In the genomic region with DNA sequence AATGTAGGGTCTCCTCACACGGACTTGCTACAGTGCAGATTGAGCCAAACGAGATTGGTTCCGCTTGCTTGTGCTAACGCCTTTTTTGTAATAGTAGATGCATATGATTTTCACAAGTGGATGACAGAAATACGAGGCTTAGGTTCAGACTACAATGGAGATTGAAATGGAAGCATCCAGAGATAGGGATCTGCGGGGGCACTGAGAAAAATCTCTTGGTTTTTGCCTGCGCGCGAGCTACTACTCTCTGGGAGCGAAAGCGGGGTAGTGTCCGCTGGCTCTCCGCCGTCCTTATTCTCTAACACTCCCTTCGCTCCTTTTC, we compare ENCODE assay signal across 8 mouse cellular contexts. TPM values are rescaled to one million over a fixed set of nuclear protein-coding genes. Genes with fewer than 3 reads are reported as not detected.
A peak's percentile ranks its signal among the peaks of the same experiment; 100 is the strongest.
DNase-seq lines count a peak whose midpoint lies in the region; ATAC-seq and TF ChIP-seq lines count a peak whose summit lies in the region.

No protein-coding gene starts in this region.

- no peak for ATAC-seq in heart, embryonic 11.5 days (replicated peaks; ENCODE audit: insufficient number of reproducible peaks, low FRiP score, low TSS enrichment)
- no peak for ATAC-seq in forebrain, postnatal 0 days
- peak; percentile 7; the same call in 1 of the 2 replicates for ATAC-seq in megakaryocyte, adult 5-6 weeks (ENCODE audit: poor library complexity, severe bottlenecking)

- H3K4me3 ChIP-seq in heart, embryonic 11.5 days (ENCODE audit: low read depth, low read length) = peak overlapping the region; percentile 100
- H3K4me3 ChIP-seq in E14TG2a.4 (replicated peaks; ENCODE audit: low read length) = peak overlapping the region; percentile 100
- peak overlapping the region; percentile 88 for H3K4me3 ChIP-seq in forebrain, postnatal 0 days (ENCODE audit: low read depth, low read length)

- 7% methylated on average over 15 of the region's 15 CpGs for WGBS in heart, embryonic 11.5 days (ENCODE audit: insufficient replicate concordance)
- WGBS in forebrain, postnatal 0 days = 6% methylated on average over 15 of the region's 15 CpGs

- peaks cover 10% of the 10 kb centered on the region for H3K4me1 ChIP-seq in heart, embryonic 11.5 days (ENCODE audit: control insufficient read depth, insufficient read depth, low read length)
- H3K4me1 ChIP-seq in E14TG2a.4 (replicated peaks; ENCODE audit: low read depth, low read length) = peaks cover 62% of the 10 kb centered on the region
- H3K4me1 ChIP-seq in forebrain, postnatal 0 days (ENCODE audit: insufficient read depth) = peaks cover 12% of the 10 kb centered on the region; the same call in 1 of the 2 replicates

- H3K4me2 ChIP-seq in heart, embryonic 11.5 days = peak overlapping the region; percentile 91
- peak overlapping the region; percentile 81 for H3K4me2 ChIP-seq in forebrain, postnatal 0 days (ENCODE audit: low read depth)

- H3K27ac ChIP-seq in heart, embryonic 11.5 days (ENCODE audit: low read depth, low read length) = peak overlapping the region; percentile 85
- peak overlapping the region; percentile 90 for H3K27ac ChIP-seq in forebrain, postnatal 0 days (ENCODE audit: low read depth, low read length)

- no peak for DNase-seq in heart, postnatal 25 days (ENCODE audit: low spot score)
- no peak for DNase-seq in forebrain, postnatal 0 days
- no peak for DNase-seq in cerebellum, postnatal 14 days
- DNase-seq in adrenal gland, adult 2 months = no peak
- DNase-seq in urinary bladder, postnatal 10 days (ENCODE audit: low spot score) = no peak

- H3K27me3 ChIP-seq in heart, embryonic 11.5 days (ENCODE audit: control insufficient read depth, insufficient read depth, low read length) = no peaks in the 10 kb centered on the region
- peaks cover 5% of the 10 kb centered on the region; the same call in 1 of the 2 replicates for H3K27me3 ChIP-seq in E14TG2a.4 (ENCODE audit: insufficient read depth, low read length)
- no peaks in the 10 kb centered on the region for H3K27me3 ChIP-seq in forebrain, postnatal 0 days (ENCODE audit: insufficient read depth, low read length)

- no peaks in the 10 kb centered on the region for H3K9me3 ChIP-seq in heart, embryonic 11.5 days (replicated peaks; ENCODE audit: control insufficient read depth, low read length)
- no peaks in the 10 kb centered on the region for H3K9me3 ChIP-seq in E14TG2a.4 (ENCODE audit: low read length)
- no peaks in the 10 kb centered on the region for H3K9me3 ChIP-seq in forebrain, postnatal 0 days (ENCODE audit: low read length)

- peaks cover 21% of the 10 kb centered on the region for H3K36me3 ChIP-seq in heart, embryonic 11.5 days (ENCODE audit: control insufficient read depth, insufficient read depth, low read length)
- peaks cover 39% of the 10 kb centered on the region for H3K36me3 ChIP-seq in E14TG2a.4 (ENCODE audit: insufficient read depth, low read length)
- H3K36me3 ChIP-seq in forebrain, postnatal 0 days (ENCODE audit: insufficient read depth) = peaks cover 32% of the 10 kb centered on the region

- TF ChIP-seq CTCF in E14TG2a.4 (conservative IDR thresholded peaks at IDR 0.05; ENCODE audit: low read length) = no peak
- no peak for TF ChIP-seq CTCF in forebrain, postnatal 0 days (IDR thresholded peaks at IDR 0.05; ENCODE audit: low read depth)

- intact Hi-C loops in heart, postnatal 25 days (cut with DNase I) = loop anchor here (5.0 kb wide), 1 partner anchor 121 kb away; no protein-coding TSS in a partner anchor

- peak overlapping the region; percentile 100 for H3K9ac ChIP-seq in heart, embryonic 11.5 days (ENCODE audit: low read depth, low read length)
- peak overlapping the region; percentile 99 for H3K9ac ChIP-seq in forebrain, postnatal 0 days

RNA-seq across cellular contexts. Expression of gene Rpl19, which starts 0.3 kb away (rescaled TPM):
- polyA plus RNA-seq in heart, embryonic 11.5 days (2014; fragmentation: Nextera tagmentation; extraction: Ambion mirVana) = 855 and 888 TPM in 2 replicates
- 100 to 1,000 TPM; 539 to 575 TPM for total RNA-seq in heart, postnatal 25 days (2021)
- total RNA-seq in forebrain, postnatal 0 days (2014; rRNA removed) = 793 and 1,371 TPM in 2 replicates
- 687 and 897 TPM in 2 replicates for polyA plus RNA-seq in forebrain, postnatal 0 days (2015; fragmentation: Nextera tagmentation; extraction: Ambion mirVana)
- total RNA-seq in megakaryocyte, adult 5-6 weeks (2015) = 2,687 and 2,729 TPM in 2 replicates
- 1,233 and 1,246 TPM in 2 replicates for total RNA-seq in megakaryocyte, adult 5-6 weeks (2017)
- 1,000 to 10,000 TPM; 1,223 to 1,284 TPM for total RNA-seq in adrenal gland, adult 2 months (2021)
- 128 and 129 TPM in 2 replicates for polyA plus RNA-seq in adrenal gland, adult 2 months (2012; rRNA removed)

RNA-seq across cellular contexts. Expression of gene Cacnb1, which starts 3.4 kb away (rescaled TPM):
- 5.0 and 6.1 TPM in 2 replicates for polyA plus RNA-seq in heart, embryonic 11.5 days (2014; fragmentation: Nextera tagmentation; extraction: Ambion mirVana)
- 1 to 10 TPM; 6.0 to 6.8 TPM for total RNA-seq in heart, postnatal 25 days (2021)
- 64.1 and 76.4 TPM in 2 replicates for total RNA-seq in forebrain, postnatal 0 days (2014; rRNA removed)
- 49.4 and 57.2 TPM in 2 replicates for polyA plus RNA-seq in forebrain, postnatal 0 days (2015; fragmentation: Nextera tagmentation; extraction: Ambion mirVana)
- total RNA-seq in megakaryocyte, adult 5-6 weeks (2015) = 1.2 and 1.4 TPM in 2 replicates
- total RNA-seq in megakaryocyte, adult 5-6 weeks (2017) = 0.62 and 0.65 TPM in 2 replicates
- 1 to 10 TPM; 6.9 to 9.6 TPM for total RNA-seq in adrenal gland, adult 2 months (2021)
- polyA plus RNA-seq in adrenal gland, adult 2 months (2012; rRNA removed) = 14.4 and 14.5 TPM in 2 replicates

RNA-seq across cellular contexts. Expression of gene Stac2, which starts 27.1 kb away (rescaled TPM):
- 0.26 and 0.27 TPM in 2 replicates for polyA plus RNA-seq in heart, embryonic 11.5 days (2014; fragmentation: Nextera tagmentation; extraction: Ambion mirVana)
- total RNA-seq in heart, postnatal 25 days (2021) = under 1 TPM; 0.13 to 0.25 TPM
- total RNA-seq in forebrain, postnatal 0 days (2014; rRNA removed) = 2.8 and 3.8 TPM in 2 replicates
- polyA plus RNA-seq in forebrain, postnatal 0 days (2015; fragmentation: Nextera tagmentation; extraction: Ambion mirVana) = 2.0 and 2.1 TPM in 2 replicates
- total RNA-seq in megakaryocyte, adult 5-6 weeks (2015) = 0.09 TPM in 1 of 2 replicates, not detected in the other
- 0.04 and 0.08 TPM in 2 replicates for total RNA-seq in megakaryocyte, adult 5-6 weeks (2017)
- 1 to 10 TPM; 3.6 to 4.0 TPM for total RNA-seq in adrenal gland, adult 2 months (2021)
- polyA plus RNA-seq in adrenal gland, adult 2 months (2012; rRNA removed) = 0.71 and 0.83 TPM in 2 replicates

RNA-seq across cellular contexts. Expression of gene Arl5c, which starts 30.2 kb away (rescaled TPM):
- polyA plus RNA-seq in heart, embryonic 11.5 days (2014; fragmentation: Nextera tagmentation; extraction: Ambion mirVana) = 7.2 and 8.0 TPM in 2 replicates
- under 1 TPM; 0.57 to 0.92 TPM for total RNA-seq in heart, postnatal 25 days (2021)
- total RNA-seq in forebrain, postnatal 0 days (2014; rRNA removed) = 3.7 and 5.2 TPM in 2 replicates
- 3.0 and 4.2 TPM in 2 replicates for polyA plus RNA-seq in forebrain, postnatal 0 days (2015; fragmentation: Nextera tagmentation; extraction: Ambion mirVana)
- total RNA-seq in megakaryocyte, adult 5-6 weeks (2015) = 42.9 and 56.3 TPM in 2 replicates
- total RNA-seq in megakaryocyte, adult 5-6 weeks (2017) = 51.2 TPM in 2 replicates
- total RNA-seq in adrenal gland, adult 2 months (2021) = 1 to 10 TPM in 1 of 2 experiments, under 1 TPM in 1; 0.29 to 1.2 TPM
- polyA plus RNA-seq in adrenal gland, adult 2 months (2012; rRNA removed) = 0.43 and 0.87 TPM in 2 replicates

RNA-seq across cellular contexts. Expression of gene Plxdc1, which starts 40.0 kb away (rescaled TPM):
- 0.14 TPM in 1 of 2 replicates, not detected in the other for polyA plus RNA-seq in heart, embryonic 11.5 days (2014; fragmentation: Nextera tagmentation; extraction: Ambion mirVana)
- total RNA-seq in heart, postnatal 25 days (2021) = 1 to 10 TPM; 5.4 to 6.0 TPM
- total RNA-seq in forebrain, postnatal 0 days (2014; rRNA removed) = 0.54 and 1.5 TPM in 2 replicates
- polyA plus RNA-seq in forebrain, postnatal 0 days (2015; fragmentation: Nextera tagmentation; extraction: Ambion mirVana) = 1.6 and 3.5 TPM in 2 replicates
- total RNA-seq in megakaryocyte, adult 5-6 weeks (2015) = 13.7 and 15.9 TPM in 2 replicates
- 6.3 and 6.7 TPM in 2 replicates for total RNA-seq in megakaryocyte, adult 5-6 weeks (2017)
- total RNA-seq in adrenal gland, adult 2 months (2021) = 10 to 100 TPM; 17.5 to 22.2 TPM
- polyA plus RNA-seq in adrenal gland, adult 2 months (2012; rRNA removed) = 11.0 and 13.7 TPM in 2 replicates
